Mouse (Mus musculus) urinary bladder, adult 18-20 months (tissue): Measurements from ENCODE around the gene Ninj2.

Experiments used
- DNase-seq, 2 experiments: peaks; one replicate each; pipeline ENCODE4 v3.0.0; 2022; ENCODE audit warnings: low spot score in 2 of 2, mixed read lengths in 2 of 2

Ninj2 gene

GRCm38 (mm10) chr6:120199638-120200394 lies 106.7 kb downstream of the Ninj2 start:
- DNase-seq, result no peak

GRCm38 (mm10) chr6:120201956-120202355 lies 108.8 kb downstream of the Ninj2 start:
- no peak for DNase-seq

- no peak for DNase-seq
Observed at GRCm38 (mm10) chr6:120202406-120202805, 109.3 kb downstream of the Ninj2 start.

GRCm38 (mm10) chr6:120206586-120206985 lies 113.4 kb downstream of the Ninj2 start:
- DNase-seq, result no peak

GRCm38 (mm10) chr6:120211536-120211935 lies 118.4 kb downstream of the Ninj2 start:
- no peak for DNase-seq

- no peak for DNase-seq
Observed at GRCm38 (mm10) chr6:120216702-120217101, 123.6 kb downstream of the Ninj2 start.

- no peak for DNase-seq
Observed at GRCm38 (mm10) chr6:120219281-120219680, 126.1 kb downstream of the Ninj2 start.

GRCm38 (mm10) chr6:120222669-120223068 lies 129.5 kb downstream of the Ninj2 start:
- peak; percentile 17 to 35 for DNase-seq

GRCm38 (mm10) chr6:120225355-120225754 lies 132.2 kb downstream of the Ninj2 start:
- DNase-seq, result no peak

- no peak for DNase-seq
Observed at GRCm38 (mm10) chr6:120227068-120227467, 133.9 kb downstream of the Ninj2 start.

- DNase-seq, result no peak
Observed at GRCm38 (mm10) chr6:120229806-120230205, 136.7 kb downstream of the Ninj2 start.

- no peak for DNase-seq
Observed at GRCm38 (mm10) chr6:120230441-120230840, 137.3 kb downstream of the Ninj2 start.

GRCm38 (mm10) chr6:120232885-120233284 lies 139.7 kb downstream of the Ninj2 start:
- DNase-seq, result no peak

GRCm38 (mm10) chr6:120235874-120236273 lies 142.7 kb downstream of the Ninj2 start:
- no peak for DNase-seq

- peak; percentile 20 to 34 for DNase-seq
Observed at GRCm38 (mm10) chr6:120240461-120240860, 147.3 kb downstream of the Ninj2 start.

- DNase-seq, result no peak
Observed at GRCm38 (mm10) chr6:120241453-120241852, 148.3 kb downstream of the Ninj2 start.

- DNase-seq, result no peak
Observed at GRCm38 (mm10) chr6:120242530-120242929, 149.4 kb downstream of the Ninj2 start.

- DNase-seq, result no peak
Observed at GRCm38 (mm10) chr6:120243250-120243649, 150.1 kb downstream of the Ninj2 start.

- DNase-seq, result no peak
Observed at GRCm38 (mm10) chr6:120246676-120247075, 153.5 kb downstream of the Ninj2 start.

GRCm38 (mm10) chr6:120249831-120250230 lies 156.7 kb downstream of the Ninj2 start:
- DNase-seq, result no peak
